Mouse (Mus musculus): ENCODE results near the gene Zfp316. TPM values are rescaled to one million over a fixed set of nuclear protein-coding genes. Genes with fewer than 3 reads are reported as not detected.

Zfp316 gene
- total and polyA plus RNA-seq, 3 experiments: 4.3 to 4.8 TPM; not detected in 1

DNA sequence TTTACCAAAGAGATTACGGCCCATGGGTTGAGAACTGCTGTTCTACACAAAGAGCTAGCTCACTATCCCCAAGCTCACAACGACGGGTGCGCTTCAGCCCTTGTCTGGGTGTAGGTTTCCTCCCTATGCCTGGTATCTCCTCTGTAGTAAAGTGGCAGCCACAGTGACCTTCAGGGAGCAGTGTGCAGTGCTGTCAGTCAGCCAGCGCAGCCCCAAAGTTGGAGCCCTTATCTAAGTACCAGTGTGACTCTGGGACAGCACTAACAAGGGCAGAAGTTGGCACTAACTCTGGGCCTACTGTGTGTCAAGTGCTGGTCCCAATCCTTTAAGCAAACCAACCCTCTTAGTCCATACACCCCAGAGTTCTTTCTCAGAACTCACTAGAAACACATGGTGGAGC lies 39.0 kb upstream of the Zfp316 start:
- Histone ChIP-seq H3K4me1 (ENCODE audit: control insufficient read depth in 1 of 2, insufficient read depth in 2 of 2, low read length in 2 of 2) (peaks cover 0 to 7% of the 10 kb centered on the region in 2 experiments; a peak in 1 of 4 replicates), H3K79me2 (ENCODE audit: control insufficient read depth, insufficient read depth, low read length, poor library complexity) (peaks cover 70% of the 10 kb centered on the region), H3K27ac (ENCODE audit: control insufficient read depth, low read depth, low read length) (no peak overlapping the region), H3K36me3 (ENCODE audit: control insufficient read depth in 1 of 2, insufficient read depth in 2 of 2, low read length in 2 of 2) (peaks cover 12 to 15% of the 10 kb centered on the region in 2 experiments), H3K9ac (ENCODE audit: control insufficient read depth, low read depth, low read length, poor library complexity, severe bottlenecking) (no peak overlapping the region), H3K4me3 (ENCODE audit: control insufficient read depth in 1 of 2, insufficient read depth in 1 of 2, low read depth in 2 of 2, low read length in 2 of 2) (no peak overlapping the region), H3K27me3 (ENCODE audit: control insufficient read depth in 1 of 2, insufficient read depth in 2 of 2, low read length in 2 of 2) (no peaks in the 10 kb centered on the region), H3K9me3 (replicated peaks; ENCODE audit: insufficient read depth, low read length) (no peaks in the 10 kb centered on the region)
- DNase-seq (ENCODE audit: low read depth, low spot score): no peak
- TF ChIP-seq ZKSCAN1 (IDR thresholded peaks at IDR 0.05; ENCODE audit: low read depth, low read length): 0 out of 2 replicates have a peak, but pooled peaks have one; percentile 29
- TF ChIP-seq MAFK (IDR thresholded peaks at IDR 0.05; ENCODE audit: borderline replicate concordance, low read depth, low read length): no peak
- TF ChIP-seq TBP (IDR thresholded peaks at IDR 0.05; ENCODE audit: low read depth, low read length): no peak

DNA sequence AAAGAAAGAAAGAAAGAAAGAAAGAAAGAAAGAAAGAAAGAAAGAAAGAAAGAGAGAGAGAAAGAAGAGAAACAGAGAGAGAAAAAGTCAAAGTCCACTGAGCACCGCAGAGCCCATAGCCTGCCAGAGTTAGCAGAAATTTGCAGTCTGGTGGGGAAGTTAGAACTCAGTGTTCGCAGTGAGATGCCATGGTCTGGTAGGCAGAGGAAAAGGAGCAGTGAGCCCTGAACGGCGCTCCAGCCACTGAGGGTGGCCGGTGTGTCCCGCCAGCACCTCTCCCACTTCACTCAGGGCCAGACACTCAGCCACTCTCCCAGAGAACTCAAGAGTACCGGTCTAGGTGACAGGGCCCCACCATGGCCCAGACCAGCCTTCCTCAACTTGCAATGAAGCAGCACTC lies 34.4 kb upstream of the Zfp316 start:
- Histone ChIP-seq H3K27ac (ENCODE audit: control insufficient read depth, low read depth, low read length) (no peak overlapping the region), H3K27me3 (ENCODE audit: control insufficient read depth in 1 of 2, insufficient read depth in 2 of 2, low read length in 2 of 2) (no peaks in the 10 kb centered on the region), H3K4me3 (ENCODE audit: control insufficient read depth in 1 of 2, insufficient read depth in 1 of 2, low read depth in 2 of 2, low read length in 2 of 2) (no peak overlapping the region), H3K9me3 (replicated peaks; ENCODE audit: insufficient read depth, low read length) (no peaks in the 10 kb centered on the region), H3K79me2 (ENCODE audit: control insufficient read depth, insufficient read depth, low read length, poor library complexity) (peaks cover 32% of the 10 kb centered on the region), H3K4me1 (ENCODE audit: control insufficient read depth in 1 of 2, insufficient read depth in 2 of 2, low read length in 2 of 2) (no peaks in the 10 kb centered on the region), H3K36me3 (ENCODE audit: control insufficient read depth in 1 of 2, insufficient read depth in 2 of 2, low read length in 2 of 2) (peaks cover 0 to 13% of the 10 kb centered on the region in 2 experiments; a peak in 2 of 4 replicates), H3K9ac (ENCODE audit: control insufficient read depth, low read depth, low read length, poor library complexity, severe bottlenecking) (no peak overlapping the region)
- TF ChIP-seq SMC3 (IDR thresholded peaks at IDR 0.05; ENCODE audit: low read depth, low read length) (no peak), NELFE (IDR thresholded peaks at IDR 0.05; ENCODE audit: low read depth, low read length) (no peak), ETS1 (IDR thresholded peaks at IDR 0.05; ENCODE audit: low read depth, low read length) (no peak), ZC3H11A (IDR thresholded peaks at IDR 0.05; ENCODE audit: low read depth, low read length) (no peak), POLR2AphosphoS2 (IDR thresholded peaks at IDR 0.05; ENCODE audit: low read length) (no peak), MEF2A (IDR thresholded peaks at IDR 0.05; ENCODE audit: extremely low read depth, insufficient replicate concordance, low read depth, low read length, poor library complexity, severe bottlenecking) (no peak), POLR2AphosphoS5 (IDR thresholded peaks at IDR 0.05; ENCODE audit: borderline replicate concordance, low read depth, low read length) (no peak), JUND (IDR thresholded peaks at IDR 0.05; ENCODE audit: low read depth, low read length) (no peak), HCFC1 (IDR thresholded peaks at IDR 0.05; ENCODE audit: low read depth, low read length) (no peak), CTCF (IDR thresholded peaks at IDR 0.05 in 2 of 3, conservative IDR thresholded peaks at IDR 0.05 in 1 of 3; ENCODE audit: control insufficient read depth in 1 of 3, insufficient read depth in 1 of 3, low read depth in 2 of 3, low read length in 3 of 3, poor library complexity in 1 of 3, severe bottlenecking in 1 of 3) (no peak), RAD21 (IDR thresholded peaks at IDR 0.05; ENCODE audit: low read depth, low read length) (no peak), MAFK (IDR thresholded peaks at IDR 0.05; ENCODE audit: borderline replicate concordance, low read depth, low read length) (no peak), SIN3A (IDR thresholded peaks at IDR 0.05; ENCODE audit: low read length) (no peak), MXI1 (IDR thresholded peaks at IDR 0.05; ENCODE audit: low read depth, low read length) (no peak), ZKSCAN1 (IDR thresholded peaks at IDR 0.05; ENCODE audit: low read depth, low read length) (no peak), ZNF384 (IDR thresholded peaks at IDR 0.05; ENCODE audit: low read depth, low read length) (no peak), ELF1 (IDR thresholded peaks at IDR 0.05; ENCODE audit: low read depth, low read length) (no peak), CHD1 (IDR thresholded peaks at IDR 0.05; ENCODE audit: low read depth, low read length) (no peak)
- DNase-seq (ENCODE audit: low read depth, low spot score): no peak
